Mouse (Mus musculus) adrenal gland, postnatal 10 days (tissue): Measurements from ENCODE around the gene Jdp2. TPM values are rescaled to one million over a fixed set of nuclear protein-coding genes. Genes with fewer than 3 reads are reported as not detected.

ENCODE experiments used
- DNase-seq: peaks from one replicate; pipeline ENCODE4 v3.0.0; 2021; ENCODE audit warnings: mixed read lengths
- total RNA-seq, 2 experiments: library from RNA; stranded (reverse); gene quantifications; 2 replicates each; pipeline ENCODE4 v1.2.3; 2021

The Jdp2 gene
- total RNA-seq, 2 experiments from 2014 or later = 13.1 to 23.6 TPM

DNA sequence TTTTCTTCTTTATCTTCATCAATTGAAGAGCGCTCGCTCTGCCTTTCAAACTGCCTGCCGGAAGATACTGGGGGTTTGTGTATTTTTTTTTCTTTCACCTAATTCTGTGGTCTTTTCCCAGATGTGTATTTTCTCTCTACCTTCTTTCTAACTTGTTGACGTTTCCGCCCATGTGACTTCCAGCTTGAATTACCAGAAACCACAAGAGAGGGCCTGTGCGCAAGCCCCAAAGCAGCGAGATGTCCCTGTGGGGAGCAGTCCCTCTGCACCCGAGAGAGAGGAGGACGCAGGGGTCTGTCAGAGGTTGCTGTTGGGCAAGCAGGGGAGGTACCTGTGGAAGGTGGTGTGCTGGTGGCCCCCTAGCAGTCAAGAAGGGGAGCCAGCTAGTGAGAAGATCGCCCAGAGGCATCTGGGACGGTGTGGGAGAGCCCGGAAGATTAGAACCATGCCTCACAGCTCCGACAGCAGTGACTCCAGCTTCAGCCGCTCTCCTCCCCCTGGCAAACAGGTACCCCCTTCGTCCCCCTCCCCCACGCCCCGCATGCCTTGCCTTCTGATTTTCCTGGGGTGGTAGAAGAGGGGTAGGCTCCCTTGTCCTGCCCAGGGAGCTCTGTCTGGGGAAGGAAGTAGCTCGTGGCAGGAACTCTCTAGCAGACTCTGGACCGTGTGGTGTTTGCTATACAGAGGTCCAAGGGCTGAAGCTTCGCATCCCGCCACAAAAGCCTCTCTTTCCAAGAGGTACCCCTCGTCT lies 87.8 kb downstream of the Jdp2 start, which contains the start of gene Batf:
Batf (plus strand) TSS at position 204 of the 751 bp plus-strand sequence.
- DNase-seq = no peak

DNA sequence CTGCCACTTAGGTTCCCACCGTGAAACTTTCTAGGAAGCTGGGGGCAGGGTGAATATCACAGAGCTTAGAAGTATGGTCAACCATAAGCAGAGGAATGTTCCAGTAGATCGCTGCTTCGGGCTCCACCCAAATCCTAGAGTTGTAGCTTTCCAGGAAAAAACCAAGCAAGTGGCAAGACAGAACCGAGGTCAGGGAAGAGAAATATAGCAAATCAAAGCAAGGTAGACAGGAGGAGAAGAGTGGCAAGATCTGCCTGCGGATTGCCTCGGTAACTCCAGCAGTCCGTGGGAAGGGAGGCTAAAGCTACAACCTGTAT lies 88.3 kb downstream of the Jdp2 start:
- no peak for DNase-seq

DNA sequence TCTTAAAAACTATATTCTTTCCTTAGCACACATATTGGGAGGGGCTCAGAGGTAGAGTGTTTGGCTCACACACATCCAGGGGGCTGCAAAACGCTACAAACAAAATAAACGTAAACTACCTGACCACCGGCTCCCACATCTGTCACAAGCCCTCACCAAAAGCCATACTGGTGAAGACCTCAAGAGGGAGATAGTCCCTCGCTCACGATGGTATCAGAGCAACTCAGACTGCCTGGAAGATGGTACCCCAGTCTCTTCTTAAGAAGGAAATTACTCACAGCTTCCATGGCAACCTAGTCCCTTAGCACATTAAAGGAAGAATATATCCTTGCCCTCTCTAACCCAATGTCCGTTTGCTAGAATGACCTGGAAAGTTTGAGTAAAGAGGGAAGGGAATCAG lies 89.0 kb downstream of the Jdp2 start:
- DNase-seq = no peak

Other genes with a start within 250 kb of the Jdp2 start
- gene Tmed10, start 224.2 kb upstream of the Jdp2 start, total RNA-seq = 100 to 1,000 TPM; 222 to 223 TPM
- 10 to 100 TPM in 1 of 2 experiments, 1 to 10 TPM in 1; 5.8 to 25.4 TPM for gene Fos, start 125.1 kb upstream of the Jdp2 start, total RNA-seq
- 1 to 10 TPM; 1.2 to 1.6 TPM for gene Batf, start 87.6 kb downstream of the Jdp2 start, total RNA-seq
- gene Flvcr2, start 147.5 kb downstream of the Jdp2 start, total RNA-seq = 1 to 10 TPM; 5.2 to 7.1 TPM
- gene Erg28, start 225.5 kb downstream of the Jdp2 start, total RNA-seq = 10 to 100 TPM; 31.6 to 34.4 TPM
- 10 to 100 TPM; 13.1 to 24.7 TPM for gene Ttll5, start 225.6 kb downstream of the Jdp2 start, total RNA-seq